Mouse (Mus musculus) MEL (cell line): ENCODE data around the gene Dctn5.

Source experiments
- CTCF ChIP-seq, 3 experiments: IDR thresholded peaks in 2 of 3; conservative IDR thresholded peaks in 1 of 3; 2 replicates each; pipeline ENCODE4 v1.5.1; 2011 to 2012; ENCODE audit warnings: low read length in 3 of 3, low read depth in 2 of 3, mild to moderate bottlenecking in 2 of 3, improper control_type of control experiment in 1 of 3, inconsistent platforms in 1 of 3, mixed read lengths in 1 of 3, moderate library complexity in 1 of 3; ENCODE audit not compliant: control insufficient read depth in 1 of 3, insufficient read depth in 1 of 3, poor library complexity in 1 of 3, severe bottlenecking in 1 of 3
- ETS1 ChIP-seq: IDR thresholded peaks from 2 replicates; pipeline ENCODE4 v1.6.1; 2012; ENCODE audit warnings: low read depth, mild to moderate bottlenecking, inconsistent platforms, low read length, improper control_type of control experiment, moderate library complexity
- GATA1 ChIP-seq: IDR thresholded peaks from 2 replicates; pipeline ENCODE4 v1.6.1; 2011; ENCODE audit warnings: low read depth, low read length, improper control_type of control experiment
- HCFC1 ChIP-seq: IDR thresholded peaks from 2 replicates; pipeline ENCODE4 v1.6.1; 2012; ENCODE audit warnings: low read depth, mild to moderate bottlenecking, inconsistent platforms, low read length, improper control_type of control experiment, moderate library complexity
- KAT2A ChIP-seq: conservative IDR thresholded peaks from 2 replicates; pipeline ENCODE4 v1.6.1; 2012; ENCODE audit warnings: low read depth, low read length, improper control_type of control experiment, inconsistent platforms
- MAZ ChIP-seq: IDR thresholded peaks from 2 replicates; pipeline ENCODE4 v1.6.1; 2012; ENCODE audit warnings: low read depth, mild to moderate bottlenecking, inconsistent platforms, low read length, improper control_type of control experiment
- NELFE ChIP-seq: IDR thresholded peaks from 2 replicates; pipeline ENCODE4 v1.6.1; 2011; ENCODE audit warnings: low read depth, low read length, improper control_type of control experiment
- TCF12 ChIP-seq: IDR thresholded peaks from 2 replicates; pipeline ENCODE4 v1.6.1; 2014; ENCODE audit warnings: low read depth, mild to moderate bottlenecking, inconsistent platforms, low read length, improper control_type of control experiment, moderate library complexity

GRCm38 (mm10) chr7:122189484-122189883 lies 56.6 kb downstream of the Dctn5 start:
- TF ChIP-seq HCFC1 (no peak), TCF12 (no peak), CTCF (IDR thresholded peaks at IDR 0.05 in 2 of 3, conservative IDR thresholded peaks at IDR 0.05 in 1 of 3; ENCODE audit: control insufficient read depth in 1 of 3, insufficient read depth in 1 of 3, low read depth in 2 of 3, low read length in 3 of 3, poor library complexity in 1 of 3, severe bottlenecking in 1 of 3) (peak; percentile 75 to 85 (median 78)), MAZ (no peak), GATA1 (no peak), KAT2A (no peak), NELFE (no peak; the same call in 1 of the 2 replicates), ETS1 (no peak)
